Mouse (Mus musculus): ENCODE measurements around the gene Rps12-ps3.

DNA sequence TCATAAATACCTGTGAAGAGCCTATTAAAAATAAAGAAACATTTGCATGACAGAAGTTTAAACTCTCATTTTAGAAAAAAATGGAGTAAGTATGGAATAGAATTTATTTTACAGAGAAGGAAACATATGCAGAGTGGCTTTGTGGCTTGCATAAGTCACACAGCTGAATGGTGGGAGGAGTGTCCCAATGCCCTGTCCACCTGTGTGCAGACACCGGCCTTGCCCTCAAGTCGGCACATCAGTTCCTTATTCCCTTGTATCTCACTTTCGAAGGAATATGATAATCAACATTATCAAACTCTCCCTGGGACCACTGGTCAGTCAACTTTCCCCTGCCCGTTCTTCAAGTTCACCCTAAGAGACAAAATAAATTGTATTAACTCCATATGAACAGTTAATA is 35.8 kb downstream of the Rps12-ps3 start:
- TF ChIP-seq CTCF (IDR thresholded peaks at IDR 0.05; ENCODE audit: extremely low read depth, insufficient read depth, low read length) (no peak), POLR2A (IDR thresholded peaks at IDR 0.05; ENCODE audit: extremely low read depth, insufficient read depth, low read length) (no peak)
